In genomic region chr1:151716024-151716710, GRCm38 (mm10) we compare ENCODE assay signal across 11 mouse cellular contexts. TPM values are rescaled to one million over a fixed set of nuclear protein-coding genes. Genes with fewer than 3 reads are reported as not detected.
DNase-seq lines count a peak whose midpoint lies in the region; ATAC-seq and TF ChIP-seq lines count a peak whose summit lies in the region.
"Had no signal": no experiment of that assay in that cellular context is flagged by ENCODE, and none has a peak within 500 bp of the region (broad histone marks: within the 10 kb centered on the region; RNA-seq: fewer than 3 reads in every experiment).

No protein-coding gene starts in this region.

- POLR2A ChIA-PET in Patski (lab: Charles Lee) = no interaction called here

- H3K9me3 ChIP-seq in kidney, embryonic 14.5 days (ENCODE audit: control insufficient read depth, low read length) = no peaks in the 10 kb centered on the region
- H3K9me3 ChIP-seq in midbrain, postnatal 0 days (ENCODE audit: low read length) = no peaks in the 10 kb centered on the region
- H3K9me3 ChIP-seq: neural tube, embryonic 15.5 days had no signal

- H3K9ac ChIP-seq in kidney, embryonic 14.5 days (ENCODE audit: low read depth, low read length) = no peak overlapping the region
- H3K9ac ChIP-seq in midbrain, postnatal 0 days (replicated peaks; ENCODE audit: low read length, poor library complexity, severe bottlenecking) = no peak overlapping the region
- H3K9ac ChIP-seq: neural tube, embryonic 15.5 days had no signal

- no peak for DNase-seq in layer of hippocampus, adult 2 months (ENCODE audit: low spot score in 2 of 2)
- no peak for DNase-seq in layer of hippocampus, postnatal 36 days
- peak; percentile 53 for DNase-seq in Patski (ENCODE audit: low read depth, low spot score)
- DNase-seq in midbrain, postnatal 0 days (ENCODE audit: low spot score) = peak; percentile 47
- no peak for DNase-seq in adrenal gland, postnatal 14 days
- DNase-seq in layer of hippocampus, postnatal 14 days (ENCODE audit: low spot score in 2 of 2) = no peak
- no peak for DNase-seq in left cerebral cortex, adult 9 months (ENCODE audit: low spot score in 2 of 2)
- DNase-seq: heart, postnatal 10 days; lung, postnatal 4 days had no signal

- no peak overlapping the region for H3K4me3 ChIP-seq in layer of hippocampus, adult 2 months
- H3K4me3 ChIP-seq in kidney, embryonic 14.5 days (ENCODE audit: low read length) = no peak overlapping the region
- H3K4me3 ChIP-seq in midbrain, postnatal 0 days (ENCODE audit: low read depth, low read length) = no peak overlapping the region
- H3K4me3 ChIP-seq: neural tube, embryonic 15.5 days had no signal

- H3K36me3 ChIP-seq in kidney, embryonic 14.5 days (ENCODE audit: control insufficient read depth, insufficient read depth, low read length) = no peaks in the 10 kb centered on the region
- H3K36me3 ChIP-seq in midbrain, postnatal 0 days (ENCODE audit: insufficient read depth, low read length) = no peaks in the 10 kb centered on the region
- H3K36me3 ChIP-seq: neural tube, embryonic 15.5 days had no signal

- no peak overlapping the region for H3K4me2 ChIP-seq in kidney, embryonic 14.5 days (replicated peaks; ENCODE audit: low read depth, low read length)
- H3K4me2 ChIP-seq in midbrain, postnatal 0 days (ENCODE audit: low read depth, low read length, poor library complexity, severe bottlenecking) = no peak overlapping the region
- H3K4me2 ChIP-seq: neural tube, embryonic 15.5 days had no signal

- 74% methylated on average over 11 of the region's 11 CpGs for WGBS in kidney, embryonic 14.5 days
- 75% methylated on average over 11 of the region's 11 CpGs for WGBS in midbrain, postnatal 0 days

- no peaks in the 10 kb centered on the region for H3K4me1 ChIP-seq in kidney, embryonic 14.5 days (ENCODE audit: control insufficient read depth, insufficient read depth, low read length)
- no peaks in the 10 kb centered on the region for H3K4me1 ChIP-seq in midbrain, postnatal 0 days (ENCODE audit: insufficient read depth, low read length)
- H3K4me1 ChIP-seq: neural tube, embryonic 15.5 days had no signal

- no peak overlapping the region for H3K27ac ChIP-seq in layer of hippocampus, adult 2 months
- no peak overlapping the region for H3K27ac ChIP-seq in kidney, embryonic 14.5 days (ENCODE audit: low read depth, low read length)
- H3K27ac ChIP-seq in midbrain, postnatal 0 days (ENCODE audit: low read depth, low read length) = no peak overlapping the region
- H3K27ac ChIP-seq: neural tube, embryonic 15.5 days had no signal

- CTCF ChIA-PET in Patski (lab: Charles Lee) = interaction anchor here (0.7 to 1.1 kb wide), 3 partner anchors 10 to 13 kb away, joined by 3 read pairs; no protein-coding TSS in a partner anchor

- in situ Hi-C loops in Patski (cut with MboI; ENCODE audit: low pct_unique_long_range_greater_than_20kb) = loop anchor here (25.0 kb wide), 1 partner anchor 679 kb away; no protein-coding TSS in a partner anchor

- ATAC-seq in Patski = peak; percentile 96
- peak; percentile 81 for ATAC-seq in kidney, embryonic 14.5 days (ENCODE audit: low FRiP score, low TSS enrichment)
- no peak for ATAC-seq in midbrain, postnatal 0 days (ENCODE audit: low FRiP score)

- H3K27me3 ChIP-seq in Patski = no peaks in the 10 kb centered on the region
- no peaks in the 10 kb centered on the region for H3K27me3 ChIP-seq in kidney, embryonic 14.5 days (ENCODE audit: control insufficient read depth, insufficient read depth, low read length)
- no peaks in the 10 kb centered on the region for H3K27me3 ChIP-seq in midbrain, postnatal 0 days (ENCODE audit: insufficient read depth, low read length)
- H3K27me3 ChIP-seq: neural tube, embryonic 15.5 days had no signal

- TF ChIP-seq CTCF in layer of hippocampus, adult 2 months (conservative IDR thresholded peaks at IDR 0.05) = peak; percentile 53
- peak; percentile 49 for TF ChIP-seq CTCF in Patski (IDR thresholded peaks at IDR 0.05)
- peak; percentile 67 for TF ChIP-seq CTCF in midbrain, postnatal 0 days (IDR thresholded peaks at IDR 0.05)

RNA-seq across cellular contexts. Expression of gene Edem3, which starts 39.0 kb away (rescaled TPM):
- total RNA-seq in layer of hippocampus, adult 2 months (2021) = 10 to 100 TPM; 36.1 to 40.5 TPM
- 10 to 100 TPM; 40.6 to 41.1 TPM for total RNA-seq in layer of hippocampus, postnatal 36 days (2021)
- 34.5 TPM for polyA plus RNA-seq in Patski (2021)
- 9.1 and 21.7 TPM in 2 replicates for polyA plus RNA-seq in kidney, embryonic 14.5 days (2014; fragmentation: Nextera tagmentation; extraction: Ambion mirVana)
- 40.8 and 54.0 TPM in 2 replicates for total RNA-seq in midbrain, postnatal 0 days (2014; rRNA removed)
- polyA plus RNA-seq in midbrain, postnatal 0 days (2015; fragmentation: Nextera tagmentation; extraction: Ambion mirVana) = 11.3 and 13.2 TPM in 2 replicates
- 88.7 and 96.0 TPM in 2 replicates for total RNA-seq in adrenal gland, postnatal 14 days (2021)
- 10 to 100 TPM; 38.1 to 38.3 TPM for total RNA-seq in layer of hippocampus, postnatal 14 days (2021)

Comparison
In these comparisons a context has a peak if more than half of its experiments do, and no peak if none do; other contexts are left out.
1. DNase-seq: peak in Patski (single experiment) and midbrain, postnatal 0 days (single experiment); none in layer of hippocampus, adult 2 months (0 of 2), layer of hippocampus, postnatal 36 days (0 of 2), adrenal gland, postnatal 14 days (single experiment), layer of hippocampus, postnatal 14 days (0 of 2) and left cerebral cortex, adult 9 months (0 of 2).
2. Peak in every context shown above with its lines, with median percentiles within 50 percentile points of each other: CTCF ChIP-seq.